Mouse (Mus musculus) adrenal gland, postnatal 10 days (tissue): ENCODE results near the gene Exoc4. TPM values are rescaled to one million over a fixed set of nuclear protein-coding genes. Genes with fewer than 3 reads are reported as not detected.

Experiments
- DNase-seq: peaks from one replicate; pipeline ENCODE4 v3.0.0; 2021; ENCODE audit warnings: mixed read lengths
- total RNA-seq, 2 experiments: library from RNA; stranded (reverse); gene quantifications; 2 replicates each; pipeline ENCODE4 v1.2.3; 2021

The Exoc4 gene
- total RNA-seq, 2 experiments from 2014 or later, result 36.9 to 53.3 TPM

DNA sequence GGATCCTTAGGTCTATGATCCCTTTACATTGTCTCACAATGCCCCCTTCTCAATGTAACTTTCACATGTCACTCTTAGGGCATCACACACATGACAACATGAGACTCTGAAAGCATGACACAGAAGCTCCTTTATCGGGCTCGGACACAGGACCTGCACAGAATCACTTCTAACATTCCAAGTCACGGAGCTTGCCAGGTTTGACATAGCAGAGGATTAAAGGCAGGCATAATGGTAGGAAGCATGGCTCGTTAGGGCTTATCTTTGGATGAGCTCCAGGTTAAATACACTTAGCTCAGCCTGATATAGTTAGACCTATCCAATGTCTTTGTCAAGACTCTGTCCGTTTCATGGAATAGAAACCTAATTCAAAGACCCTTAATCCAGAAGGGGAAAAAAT, 690.3 kb downstream of the Exoc4 start:
- no peak for DNase-seq

DNA sequence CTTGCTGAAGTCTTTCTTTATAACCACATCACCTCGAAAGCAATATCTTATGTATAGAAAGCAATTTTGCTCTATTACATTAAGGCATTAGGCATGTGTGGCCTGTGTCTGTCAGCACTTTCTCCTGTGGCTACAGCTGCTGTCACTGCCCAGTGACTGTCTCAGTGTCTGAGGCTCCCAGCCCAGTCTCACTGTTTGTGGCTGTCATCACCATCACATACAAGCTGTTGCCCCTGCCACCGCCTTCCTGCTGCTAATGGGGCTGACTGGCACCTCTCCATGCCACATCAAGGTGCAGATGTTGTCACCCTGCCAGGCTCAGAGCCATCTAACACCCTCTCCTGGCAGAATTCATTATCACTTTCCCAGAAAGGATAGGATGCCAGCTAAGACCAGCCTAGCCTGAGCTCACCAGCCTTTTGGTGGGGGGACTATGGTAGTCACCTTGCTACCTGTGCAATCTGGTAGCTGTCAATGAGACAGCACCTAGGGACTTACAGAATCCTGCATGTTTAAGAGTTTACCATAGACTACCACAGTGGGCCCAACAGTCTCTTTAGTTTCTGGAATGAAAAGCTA, 698.1 kb downstream of the Exoc4 start:
- DNase-seq, result no peak

DNA sequence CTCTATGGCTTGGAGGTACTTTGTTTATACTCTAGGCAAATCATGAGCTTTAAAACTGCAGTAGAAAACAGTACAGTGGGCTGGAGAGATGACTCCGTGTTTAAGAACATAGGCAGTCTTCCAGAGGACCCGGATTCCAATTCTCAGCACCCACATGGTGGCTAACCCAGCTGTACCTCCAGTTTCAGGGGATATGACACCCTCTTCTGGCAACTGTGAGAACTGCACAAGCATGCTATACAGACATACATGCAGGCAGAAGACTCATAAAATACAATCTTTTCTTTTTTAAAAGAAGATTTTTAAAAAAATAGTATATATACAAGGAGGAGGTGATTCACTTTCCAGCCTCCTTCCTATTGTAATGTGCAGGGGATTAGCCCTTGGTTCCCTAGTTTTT, 701.2 kb downstream of the Exoc4 start:
- no peak for DNase-seq

DNA sequence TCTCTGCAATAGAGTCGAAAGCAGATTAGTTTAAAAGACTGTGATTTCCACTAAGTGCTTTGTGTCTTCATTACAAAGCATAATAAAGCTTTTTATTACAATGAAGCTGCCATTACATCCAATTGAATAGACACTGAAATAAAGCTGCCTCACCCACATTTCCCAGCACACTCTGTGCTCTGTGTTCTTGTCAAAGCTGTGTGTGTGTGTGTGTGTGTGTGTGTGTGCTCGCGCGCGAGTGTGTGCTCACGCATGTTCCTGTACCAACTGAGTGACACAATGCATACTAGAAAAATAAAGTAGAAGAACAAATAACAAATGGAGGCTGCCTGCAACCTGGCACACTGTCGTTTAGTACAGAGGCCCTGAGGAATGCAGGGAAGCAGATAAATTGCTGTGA, 706.6 kb downstream of the Exoc4 start:
- no peak for DNase-seq

DNA sequence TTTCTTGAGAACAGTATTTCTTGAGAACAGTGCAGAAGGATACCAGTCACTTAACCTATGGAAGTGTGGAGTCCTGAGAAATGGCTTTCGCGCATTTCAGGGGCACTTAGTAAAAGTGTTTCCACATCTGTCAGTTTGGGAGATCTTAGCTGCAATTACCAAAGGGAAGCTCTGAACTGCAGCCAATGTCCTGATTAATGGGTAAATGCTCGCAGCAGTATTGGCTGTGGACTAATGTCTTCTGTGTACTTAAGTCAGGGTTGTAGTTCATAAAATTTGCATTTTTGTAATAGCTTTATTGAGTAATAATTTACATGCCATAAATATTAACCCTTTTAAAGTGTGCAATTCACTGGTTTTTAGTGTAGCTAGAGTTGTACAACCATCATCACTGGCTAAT, 709.4 kb downstream of the Exoc4 start:
- DNase-seq, result no peak

DNA sequence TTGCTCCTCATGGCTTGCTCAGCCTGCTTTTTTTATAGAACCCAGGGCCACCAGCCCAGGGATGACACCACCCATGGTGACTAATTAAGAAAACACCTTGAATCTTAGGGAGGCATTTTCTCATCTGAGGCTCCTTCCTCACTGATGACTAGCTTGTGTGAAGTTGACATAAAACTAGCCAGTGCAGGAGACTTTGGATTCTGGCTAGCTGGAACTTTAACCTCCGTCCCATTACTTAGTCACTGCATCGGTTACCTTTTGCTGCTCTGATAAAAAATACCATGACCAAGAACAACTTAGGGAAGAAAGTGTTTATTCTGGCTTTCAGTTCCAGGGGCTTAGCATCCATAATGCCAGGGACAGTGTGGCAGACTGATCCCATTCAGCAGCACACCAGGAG, 711.9 kb downstream of the Exoc4 start:
- DNase-seq, result no peak

DNA sequence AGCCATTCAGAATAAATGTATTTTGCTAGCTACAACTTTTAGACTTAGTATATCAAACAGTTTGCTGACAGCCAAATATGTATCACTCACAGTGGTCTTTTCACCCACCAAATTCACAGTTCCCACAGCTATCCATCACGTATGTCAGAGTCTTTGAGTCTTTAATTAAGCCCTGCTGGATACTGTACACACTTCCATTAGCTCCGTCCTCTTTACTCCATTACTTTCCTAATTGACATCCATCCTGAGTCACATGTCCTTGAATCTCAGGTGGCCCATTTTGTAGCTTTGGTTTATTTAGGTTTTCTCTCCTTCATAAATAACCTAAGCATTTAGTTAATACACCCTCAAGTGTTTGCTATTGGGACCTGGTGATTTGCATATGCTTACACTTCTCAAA, 714.2 kb downstream of the Exoc4 start:
- no peak for DNase-seq

DNA sequence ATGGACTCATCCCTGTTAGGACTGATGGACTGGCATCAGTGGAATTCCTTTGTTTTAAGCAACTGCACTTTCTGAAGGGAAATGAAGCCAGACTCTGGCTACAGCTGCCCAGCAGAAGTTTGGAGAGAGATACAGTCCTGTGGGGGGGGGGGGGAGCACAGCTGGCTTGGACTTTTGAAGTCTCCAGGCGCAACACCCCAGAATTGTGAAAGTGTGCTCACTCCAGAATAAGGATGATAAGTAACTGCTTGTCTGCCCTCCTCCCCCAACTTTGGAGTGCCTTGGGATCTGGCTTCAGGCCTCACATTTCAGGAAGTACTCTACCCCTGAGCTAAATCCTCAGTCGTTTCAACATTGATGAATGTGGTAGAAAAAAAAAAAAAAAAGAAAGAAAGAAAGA, 716.7 kb downstream of the Exoc4 start:
- no peak for DNase-seq

DNA sequence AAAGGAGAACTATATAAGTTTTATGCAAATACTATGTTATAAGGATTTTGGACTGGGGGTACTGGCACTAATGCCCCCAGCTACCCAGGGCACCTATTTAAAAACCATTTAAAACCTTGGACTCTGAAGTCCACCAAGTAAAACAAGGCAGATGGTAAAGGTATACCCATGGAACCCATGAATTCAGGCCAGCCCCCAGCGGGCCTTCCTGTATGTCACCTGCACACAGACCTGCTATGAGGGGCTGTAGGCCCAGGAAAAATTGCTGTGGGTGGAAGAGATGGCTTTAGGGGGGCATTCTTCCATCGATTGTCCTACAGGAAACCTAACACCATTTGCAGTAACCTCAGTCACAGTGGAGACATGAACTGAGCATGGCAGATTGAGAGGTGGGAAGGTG, 719.9 kb downstream of the Exoc4 start:
- no peak for DNase-seq

DNA sequence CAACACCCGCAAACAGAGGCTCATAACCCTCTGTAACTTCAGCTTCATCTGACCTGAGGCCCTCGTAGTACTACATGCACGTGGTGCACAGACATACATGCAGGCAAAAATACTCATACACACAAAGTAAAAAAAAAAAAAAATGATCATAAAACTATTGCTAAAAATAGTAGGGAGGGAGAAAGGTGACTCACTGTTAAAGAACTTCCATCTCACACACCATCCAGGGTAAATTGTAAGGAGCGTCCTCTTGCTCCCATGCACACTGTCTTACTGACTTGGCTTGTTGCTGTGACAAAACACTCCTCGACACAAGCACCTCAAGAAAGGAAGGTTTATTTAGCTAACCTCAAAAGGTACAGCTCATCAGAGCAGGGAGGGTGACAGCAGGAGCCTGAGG, 723.9 kb downstream of the Exoc4 start:
- DNase-seq, result no peak

DNA sequence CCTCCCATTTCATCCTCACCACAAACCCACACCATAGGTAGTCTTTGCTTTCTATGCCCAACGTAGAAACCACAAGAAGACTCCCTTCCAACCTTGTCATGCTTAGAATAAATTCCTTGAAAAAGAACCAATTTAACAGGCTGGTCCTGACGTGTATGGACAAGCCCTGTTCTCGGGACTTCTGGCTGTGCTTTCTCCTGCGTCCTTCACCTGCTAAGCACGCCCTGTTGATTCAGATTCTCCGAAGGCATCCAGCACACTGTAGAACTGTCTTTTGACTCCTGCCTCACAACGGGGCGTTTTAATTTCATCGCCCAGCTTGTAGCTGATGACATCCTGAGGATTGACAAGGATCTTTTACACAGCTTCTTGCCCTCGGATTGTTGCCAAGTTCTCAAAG, 727.7 kb downstream of the Exoc4 start:
- no peak for DNase-seq

DNA sequence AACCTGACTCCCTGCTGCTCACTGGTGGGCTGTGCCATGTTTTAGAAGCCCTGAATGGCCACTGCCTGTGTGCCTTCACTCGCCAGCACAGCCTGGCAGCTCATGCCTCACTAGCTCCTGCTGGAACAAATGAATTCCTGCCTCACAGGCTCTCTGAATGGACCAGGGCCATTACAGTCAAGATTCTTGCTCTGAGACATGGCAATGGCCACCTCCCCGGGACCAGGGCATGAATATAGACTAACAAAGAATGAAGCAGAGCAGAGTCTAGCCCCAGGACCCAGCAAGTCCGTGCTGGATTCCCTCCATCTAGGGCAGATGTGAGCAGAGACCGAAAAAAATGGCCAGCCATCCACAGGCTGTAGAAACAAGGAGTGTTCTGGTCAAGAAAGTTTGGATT, 728.6 kb downstream of the Exoc4 start:
- no peak for DNase-seq

DNA sequence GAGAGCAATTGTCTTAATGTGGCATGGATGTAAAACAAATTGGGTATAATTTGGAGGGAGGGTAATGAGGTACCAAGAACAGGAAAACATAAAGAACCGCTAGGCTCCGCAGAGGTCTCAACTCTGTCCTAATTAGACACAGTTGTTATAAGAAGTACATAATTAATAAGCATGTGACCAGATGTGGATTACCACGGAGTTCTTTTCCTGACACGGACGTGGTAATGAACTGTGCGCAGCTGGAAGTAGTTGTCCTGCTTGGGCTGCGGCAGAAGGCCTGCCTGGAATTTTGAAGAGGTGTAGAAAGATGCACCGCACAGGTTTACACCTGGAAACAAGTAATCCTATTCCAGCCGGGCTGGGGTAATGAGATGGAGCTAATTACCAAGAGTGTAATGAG, 729.0 kb downstream of the Exoc4 start:
- no peak for DNase-seq

DNA sequence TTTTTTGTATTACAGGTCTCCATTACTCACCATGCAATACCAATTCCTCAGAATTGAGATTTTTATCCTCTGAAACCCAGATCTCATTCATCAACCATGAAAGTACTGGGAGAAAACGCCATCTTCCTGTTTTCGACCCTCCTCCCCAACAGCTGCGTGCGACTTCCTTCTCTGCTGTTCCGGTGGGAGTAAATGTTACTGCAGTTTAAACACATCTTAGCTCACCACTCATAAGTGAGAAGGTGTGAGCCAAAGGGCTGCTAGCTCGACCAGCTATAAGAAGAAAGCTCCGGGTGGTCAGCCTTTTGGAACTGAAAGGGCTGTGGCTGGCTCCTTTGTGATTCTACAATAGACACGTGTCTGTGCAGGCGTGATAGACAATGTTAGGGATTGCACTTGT, 733.8 kb downstream of the Exoc4 start:
- DNase-seq, result no peak

DNA sequence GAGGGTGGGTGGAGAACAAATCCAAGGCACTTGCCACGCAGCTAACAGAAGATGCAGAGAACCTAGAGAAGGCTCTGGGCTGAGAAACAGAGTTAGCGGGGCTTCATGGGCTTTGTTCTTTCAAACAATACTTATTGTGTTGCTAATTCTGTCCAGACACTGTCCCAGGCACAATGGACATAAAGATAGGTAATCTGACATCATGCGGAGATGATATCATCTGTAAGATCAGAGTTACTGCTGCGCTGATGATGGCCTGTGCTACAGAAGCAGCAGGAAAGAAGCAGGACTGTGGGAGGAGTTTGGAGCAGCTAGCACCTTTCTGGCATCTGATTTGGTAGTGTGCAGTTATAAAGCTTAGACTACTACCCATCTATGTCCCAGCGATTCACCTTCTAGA, 738.2 kb downstream of the Exoc4 start:
- DNase-seq, result no peak

DNA sequence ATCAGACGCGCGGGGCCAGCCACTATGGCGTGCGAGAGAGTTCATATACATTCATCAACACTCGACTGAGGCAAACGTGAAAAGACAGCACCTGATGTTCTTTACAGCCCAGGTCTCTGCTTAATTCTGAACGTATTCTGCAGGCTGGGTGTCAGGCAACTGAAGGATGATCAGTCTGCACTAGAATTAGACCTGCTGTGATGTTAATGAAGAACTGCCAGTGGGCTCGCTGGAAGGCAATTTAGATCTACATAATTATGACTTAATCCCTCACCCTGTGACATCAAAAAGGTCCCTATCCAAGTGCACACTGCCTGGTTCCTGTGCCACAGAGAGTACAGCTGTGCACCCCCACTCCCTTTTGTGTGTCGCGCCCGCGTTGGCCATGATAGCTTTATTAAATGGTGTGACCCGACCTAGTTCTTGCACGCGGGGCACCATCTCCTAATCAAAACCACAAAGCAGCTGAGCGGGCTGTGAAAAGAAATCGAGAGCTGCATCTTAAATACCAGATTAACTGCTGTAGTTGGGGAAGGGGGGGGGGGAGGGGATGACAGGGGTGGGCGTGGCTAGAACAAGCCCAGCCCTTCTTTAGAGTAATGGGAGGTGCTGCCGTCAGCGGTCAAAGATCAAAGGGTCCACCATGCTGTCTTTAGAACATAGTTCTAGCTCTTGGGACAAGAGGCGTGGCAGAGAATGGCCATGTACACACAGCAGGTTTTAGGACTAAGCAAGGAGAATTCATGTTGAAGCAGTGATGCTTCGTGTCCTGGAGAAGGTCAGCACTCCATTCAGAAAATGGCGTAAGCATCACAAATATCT, 743.5 kb downstream of the Exoc4 start:
- DNase-seq, result no peak

DNA sequence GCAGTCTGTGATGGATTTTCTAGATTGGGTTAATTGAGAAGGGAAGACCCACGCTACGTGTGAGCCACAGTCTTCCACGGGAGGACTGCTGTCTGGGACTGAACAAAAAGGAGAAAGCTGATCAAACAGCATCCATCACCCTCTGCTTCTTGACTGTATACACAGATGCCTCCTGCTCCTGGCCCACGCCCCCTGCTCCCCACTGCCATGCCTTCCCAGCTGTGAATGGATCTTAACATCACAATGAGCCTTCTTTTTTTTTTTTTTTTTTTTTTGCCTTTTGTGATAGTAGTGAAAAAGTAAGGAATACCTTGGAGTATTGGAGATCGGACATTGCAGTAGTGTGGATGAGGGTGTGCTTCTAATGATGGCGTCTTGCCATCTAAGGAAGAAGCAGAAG, 745.0 kb downstream of the Exoc4 start:
- DNase-seq, result no peak

DNA sequence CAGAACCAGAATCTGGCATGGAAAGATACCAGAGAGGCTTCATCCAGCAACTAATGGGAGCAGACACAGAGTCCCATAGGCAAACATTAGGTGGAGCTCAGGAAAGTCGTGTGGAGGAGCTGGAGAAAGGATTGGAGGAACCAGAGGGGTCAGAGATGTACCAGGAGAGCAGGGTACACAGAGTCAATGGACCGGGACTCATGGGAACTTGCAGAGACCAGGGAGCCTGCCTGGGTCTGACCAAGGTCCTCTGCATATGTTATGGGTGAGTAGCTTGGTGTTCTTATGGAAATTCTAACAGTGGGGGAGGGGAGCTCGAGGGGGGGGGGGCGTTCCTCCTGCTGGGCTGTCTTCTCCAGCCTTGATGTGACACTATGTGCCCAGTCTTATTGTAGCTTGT, 749.7 kb downstream of the Exoc4 start:
- DNase-seq, result no peak

DNA sequence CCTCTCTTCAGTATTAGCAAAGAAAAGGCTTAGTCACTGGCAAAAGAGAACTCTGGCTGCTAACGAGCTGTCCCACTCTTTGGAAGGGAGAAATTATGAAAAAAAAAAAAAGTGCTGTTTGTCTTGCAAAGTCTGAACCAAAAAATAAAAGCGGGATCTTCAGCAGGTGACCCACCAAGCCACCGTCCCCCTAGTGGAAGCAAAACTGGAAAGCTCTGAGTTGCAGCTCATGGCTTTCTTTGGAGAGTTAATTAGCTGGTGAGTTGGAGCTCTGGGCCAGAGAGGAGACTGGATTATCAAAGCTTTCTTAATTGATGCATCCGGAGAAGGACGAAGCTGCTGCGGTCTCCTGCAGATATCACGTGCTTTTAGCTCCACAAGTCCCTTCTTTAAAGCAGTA, 750.6 kb downstream of the Exoc4 start:
- no peak for DNase-seq

DNA sequence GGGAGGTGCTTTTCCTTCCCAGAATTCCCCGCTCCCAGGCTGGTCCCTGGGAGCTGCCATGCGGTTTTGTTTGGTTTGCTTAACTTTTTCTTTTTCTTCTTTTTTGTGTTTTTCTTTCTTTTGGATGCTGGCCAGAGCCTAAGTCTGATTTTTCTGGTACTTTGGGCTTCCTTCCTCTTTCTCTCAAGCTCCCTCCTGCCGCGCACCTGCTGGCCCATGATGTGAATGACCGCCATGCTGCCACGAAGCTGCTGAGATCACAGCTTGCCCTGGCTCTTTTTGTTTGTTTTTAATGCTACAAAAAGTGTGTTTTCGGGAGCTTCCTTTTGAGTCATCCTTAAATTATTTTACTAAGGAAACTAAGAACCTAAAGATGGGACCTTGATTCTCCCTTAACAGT, 751.8 kb downstream of the Exoc4 start:
- no peak for DNase-seq

DNA sequence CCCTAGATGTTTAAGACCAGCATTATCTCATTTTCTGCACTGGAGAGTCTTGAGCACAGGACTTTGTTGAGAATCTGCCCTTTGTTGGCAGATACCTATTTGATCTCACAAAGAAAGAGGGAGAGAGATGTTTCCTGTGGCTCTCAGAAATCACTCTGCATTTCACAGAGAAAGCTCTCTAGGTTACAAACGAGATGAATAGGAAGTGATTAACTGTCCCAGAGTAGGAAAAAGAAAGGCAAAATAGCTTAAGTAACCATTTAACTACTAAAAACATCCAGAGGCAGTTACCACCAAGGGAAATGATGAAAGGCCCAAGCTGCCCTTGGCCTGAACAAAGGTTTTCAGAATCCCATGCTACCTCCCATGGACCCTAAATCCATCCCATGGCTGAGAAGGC, 754.1 kb downstream of the Exoc4 start:
- DNase-seq, result no peak

DNA sequence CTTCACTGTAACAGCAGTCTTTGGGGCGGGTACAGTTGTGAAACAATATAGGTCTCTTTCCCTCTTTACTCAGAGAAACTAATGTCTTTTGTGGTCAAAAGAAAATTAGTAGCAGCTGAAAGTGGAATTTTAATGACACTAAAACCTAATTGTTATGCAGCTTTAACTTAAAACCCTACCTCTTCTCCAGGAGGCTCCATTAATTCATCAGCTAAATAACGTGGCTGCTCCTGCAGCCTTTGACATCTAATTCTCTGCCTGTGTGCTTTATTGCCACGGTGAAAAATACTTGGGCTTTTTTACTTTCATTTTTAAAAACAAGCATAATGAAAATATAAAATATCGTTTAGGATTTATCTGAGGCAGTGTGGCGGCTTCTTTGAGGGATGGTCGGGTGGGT, 764.6 kb downstream of the Exoc4 start:
- no peak for DNase-seq
